Mouse (Mus musculus) liver, embryonic 16.5 days (tissue): ENCODE measurements around the gene Thop1. TPM values are rescaled to one million over a fixed set of nuclear protein-coding genes. Genes with fewer than 3 reads are reported as not detected.
"Not testable (repeated sequence)": the region's sequence is repeated elsewhere in the genome, so short reads cannot be mapped to it uniquely, and the experiment has no call there.

Experiments used
- ATAC-seq: fragments of 200-750 bp; cut with Nextera tagmentation; 2 replicates; pipeline ENCODE4 v1.8.0; 2017; ENCODE audit warnings: low read depth, mild to moderate bottlenecking, moderate number of reproducible peaks, moderate library complexity
- H3K27ac ChIP-seq: fragments of 300-500 bp; sonication (generic); 2 replicates; pipeline ENCODE4 v1.5.1; 2014; ENCODE audit warnings: mild to moderate bottlenecking, low read length
- H3K27me3 ChIP-seq: fragments of 300-500 bp; sonication (generic); 2 replicates; pipeline ENCODE4 v1.6.1; 2014; ENCODE audit warnings: low read depth, low read length, mixed read lengths; ENCODE audit not compliant: control insufficient read depth, insufficient read depth
- H3K36me3 ChIP-seq: fragments of 300-500 bp; sonication (generic); 2 replicates; pipeline ENCODE4 v1.6.1; 2014; ENCODE audit warnings: mild to moderate bottlenecking; ENCODE audit not compliant: control insufficient read depth, insufficient read depth
- H3K4me1 ChIP-seq: fragments of 300-500 bp; sonication (generic); 2 replicates; pipeline ENCODE4 v1.6.1; 2014; ENCODE audit warnings: low read depth, low read length, mixed read lengths; ENCODE audit not compliant: control insufficient read depth
- H3K4me2 ChIP-seq: fragments of 300-500 bp; sonication (generic); 2 replicates; pipeline ENCODE4 v1.6.1; 2014; ENCODE audit warnings: low read depth, low read length, mixed read lengths
- H3K4me3 ChIP-seq: fragments of 300-500 bp; sonication (generic); 2 replicates; pipeline ENCODE4 v1.5.1; 2014; ENCODE audit warnings: low read depth, mild to moderate bottlenecking, low read length
- H3K9ac ChIP-seq: fragments of 300-500 bp; sonication (generic); 2 replicates; pipeline ENCODE4 v1.6.1; 2014; ENCODE audit warnings: low read depth, low read length
- H3K9me3 ChIP-seq: fragments of 300-500 bp; sonication (generic); replicated peaks from 2 replicates; pipeline ENCODE4 v1.6.1; 2016; ENCODE audit warnings: low read length; ENCODE audit not compliant: control insufficient read depth
- WGBS: fragments of 180-500 bp; shearing (Covaris S2); extraction: QIAGEN DNeasy Blood & Tissue Kit; methylation state at CpG from one replicate; pipeline ENCODE4 v1.1.7; 2014; ENCODE audit not compliant: insufficient replicate concordance; 5-methylcytosine and 5-hydroxymethylcytosine counted together
- polyA plus RNA-seq: library from polyadenylated mRNA; unstranded; fragments of >200 nt; fragmentation: Nextera tagmentation; extraction: Ambion mirVana; gene quantifications from 2 replicates; pipeline ENCODE4 v1.2.1, GENCODE M21; 2015

The Thop1 gene
- polyA plus RNA-seq, 1 experiment from 2014 or later: 16.6 TPM

DNA sequence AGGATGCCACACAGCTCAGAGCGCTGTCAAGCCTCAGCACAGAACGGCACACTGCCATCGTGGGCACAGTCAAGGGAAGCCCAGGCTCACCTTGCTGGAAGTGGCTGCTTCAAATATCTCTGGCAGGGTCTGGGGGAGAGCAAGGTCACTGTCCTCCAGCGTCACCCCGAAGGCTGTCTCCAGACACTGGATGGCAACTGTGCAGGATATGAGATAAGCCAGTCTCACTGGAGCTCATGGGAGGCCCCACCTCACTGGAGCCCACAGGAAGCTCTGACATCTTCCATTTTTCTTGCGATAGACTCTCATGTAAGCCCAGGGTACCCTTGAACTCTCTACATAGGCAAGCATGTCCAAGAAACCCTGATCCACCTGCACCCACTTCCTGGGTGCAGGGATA lies 18.7 kb upstream of the Thop1 start:
- H3K4me3 ChIP-seq: no peak overlapping the region
- H3K36me3 ChIP-seq: peaks cover 32% of the 10 kb centered on the region
- no peak overlapping the region for H3K9ac ChIP-seq

DNA sequence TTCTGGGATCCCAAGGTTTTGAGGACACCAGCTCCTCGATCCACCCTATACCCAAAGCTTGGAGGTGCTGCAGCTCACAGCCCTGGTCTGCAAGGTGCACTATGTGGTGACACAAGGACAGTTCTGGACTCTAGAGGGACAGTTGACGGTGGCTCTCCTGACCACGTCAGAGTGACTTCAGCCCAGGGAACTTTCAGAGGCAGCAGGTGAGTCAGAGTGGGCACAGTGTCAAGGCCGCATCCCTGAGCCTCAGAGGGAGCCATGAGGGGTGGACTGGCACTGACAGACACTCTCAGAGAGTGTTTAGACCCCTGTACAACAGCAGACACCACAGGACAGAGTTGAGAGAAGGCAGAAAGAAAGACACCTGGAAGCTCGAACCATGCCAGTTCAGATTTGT lies 17.3 kb upstream of the Thop1 start:
- 76% methylated on average over 5 of the region's 5 CpGs for WGBS
- no peak for ATAC-seq
- Histone ChIP-seq H3K4me1 (peaks cover 2% of the 10 kb centered on the region; the same call in 1 of the 2 replicates), H3K9me3 (no peaks in the 10 kb centered on the region), H3K9ac (no peak overlapping the region), H3K27ac (no peak overlapping the region), H3K4me2 (no peak overlapping the region), H3K36me3 (peaks cover 22% of the 10 kb centered on the region), H3K4me3 (no peak overlapping the region), H3K27me3 (no peaks in the 10 kb centered on the region)

More for the DNA sequence above, 18.7 kb upstream of the Thop1 start:
- no peak overlapping the region for H3K4me2 ChIP-seq
- 49% methylated on average over 6 of the region's 6 CpGs for WGBS
- peaks cover 2% of the 10 kb centered on the region; the same call in 1 of the 2 replicates for H3K4me1 ChIP-seq
- no peak overlapping the region for H3K27ac ChIP-seq
- ATAC-seq: peak; percentile 41; the same call in 1 of the 2 replicates
- no peaks in the 10 kb centered on the region for H3K27me3 ChIP-seq
- no peaks in the 10 kb centered on the region for H3K9me3 ChIP-seq

DNA sequence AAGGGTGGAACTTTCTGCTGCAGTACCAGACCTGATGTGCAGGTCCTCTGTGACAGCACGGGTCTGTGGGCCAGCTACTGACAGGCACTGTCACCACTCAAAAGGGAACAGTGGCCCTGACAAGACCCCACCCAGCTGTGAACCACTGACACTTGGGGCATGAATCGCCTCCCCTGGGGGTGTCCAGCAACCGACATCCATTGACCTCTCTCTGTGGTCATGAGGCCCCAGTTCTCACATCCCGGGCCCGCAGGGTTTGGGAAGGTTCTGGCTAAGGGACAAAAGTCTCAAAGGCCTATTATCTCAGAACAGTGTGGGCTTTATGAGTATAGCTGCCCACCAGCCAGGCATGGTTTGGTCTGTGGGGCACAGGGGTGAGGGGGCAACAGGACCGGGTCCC lies 14.7 kb upstream of the Thop1 start:
- Histone ChIP-seq H3K36me3 (peaks cover 12% of the 10 kb centered on the region), H3K9ac (no peak overlapping the region), H3K4me3 (no peak overlapping the region), H3K27ac (no peak overlapping the region), H3K27me3 (no peaks in the 10 kb centered on the region), H3K9me3 (no peaks in the 10 kb centered on the region), H3K4me2 (no peak overlapping the region), H3K4me1 (peaks cover 14% of the 10 kb centered on the region)
- no peak for ATAC-seq
- WGBS: 74% methylated on average over 6 of the region's 6 CpGs

DNA sequence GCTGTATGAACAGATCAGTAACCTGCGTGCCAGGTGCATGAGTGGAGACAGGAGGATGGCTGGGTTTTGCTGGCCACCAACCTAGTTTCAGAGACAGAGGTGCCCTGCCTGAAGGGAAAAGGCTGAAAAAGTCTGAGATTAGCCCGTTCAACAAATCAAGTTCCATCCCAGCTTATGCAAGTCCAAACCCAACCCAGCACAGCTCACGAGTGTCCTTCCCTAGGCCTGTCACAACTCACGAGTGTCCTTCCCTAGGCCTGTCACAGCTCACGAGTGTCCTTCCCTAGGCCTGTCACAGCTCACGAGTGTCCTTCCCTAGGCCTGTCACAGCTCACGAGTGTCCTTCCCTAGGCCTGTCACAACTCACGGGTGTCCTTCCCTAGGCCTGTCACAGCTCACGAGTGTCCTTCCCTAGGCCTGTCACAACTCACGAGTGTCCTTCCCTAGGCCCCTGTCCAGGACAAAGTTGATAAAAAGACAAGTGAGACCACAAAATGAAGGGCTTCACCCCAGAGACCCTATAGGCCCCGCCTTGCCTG lies 14.0 kb upstream of the Thop1 start:
- not testable (repeated sequence) for H3K9me3 ChIP-seq, ATAC-seq, H3K4me2 ChIP-seq, H3K36me3 ChIP-seq, H3K27ac ChIP-seq, H3K27me3 ChIP-seq, H3K9ac ChIP-seq, H3K4me3 ChIP-seq
- 68% methylated on average over 11 of the region's 11 CpGs for WGBS
- H3K4me1 ChIP-seq: peaks cover 14% of the 10 kb centered on the region

DNA sequence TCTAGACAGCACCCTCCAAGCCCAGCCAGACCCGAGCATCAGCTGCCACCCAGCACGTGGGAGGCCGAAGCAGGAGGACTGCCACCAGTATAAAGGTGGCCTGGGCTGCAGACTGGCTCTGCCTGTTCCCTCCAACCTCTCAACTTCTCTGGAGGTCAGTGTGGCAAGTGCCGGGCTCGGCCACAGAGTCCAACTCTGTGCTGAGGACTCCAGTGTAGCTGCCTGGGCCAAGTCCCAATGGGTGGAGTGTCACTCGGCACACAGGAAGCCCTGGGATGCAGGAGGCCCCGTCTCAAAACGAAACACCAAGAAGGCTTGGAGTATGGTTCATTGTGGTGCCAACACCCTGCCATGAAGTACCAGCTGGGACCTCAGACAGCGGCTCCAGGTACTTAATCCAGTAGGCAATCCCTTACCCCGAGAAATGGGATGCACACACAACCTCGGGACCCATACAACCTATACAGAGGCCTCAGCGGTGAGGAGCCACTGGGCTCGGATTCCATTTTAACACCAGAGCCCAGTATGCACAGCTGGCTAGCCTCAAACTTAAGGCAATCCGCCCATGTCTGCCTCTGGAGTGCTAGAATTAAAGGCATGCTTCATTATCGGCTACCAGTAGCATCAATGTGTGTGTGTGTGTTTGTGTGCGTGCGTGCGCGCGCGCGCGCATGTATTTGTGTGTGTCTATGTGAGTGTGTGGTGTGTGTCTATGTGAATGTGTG lies 12.3 kb upstream of the Thop1 start:
- H3K9me3 ChIP-seq: no peaks in the 10 kb centered on the region
- no peak overlapping the region for H3K9ac ChIP-seq
- 86% methylated on average over 23 of the region's 23 CpGs for WGBS
- H3K27ac ChIP-seq: no peak overlapping the region
- no peak overlapping the region for H3K4me3 ChIP-seq
- no peak for ATAC-seq
- H3K36me3 ChIP-seq: no peaks in the 10 kb centered on the region
- H3K4me1 ChIP-seq: peaks cover 12% of the 10 kb centered on the region
- H3K4me2 ChIP-seq: no peak overlapping the region
- no peaks in the 10 kb centered on the region for H3K27me3 ChIP-seq

DNA sequence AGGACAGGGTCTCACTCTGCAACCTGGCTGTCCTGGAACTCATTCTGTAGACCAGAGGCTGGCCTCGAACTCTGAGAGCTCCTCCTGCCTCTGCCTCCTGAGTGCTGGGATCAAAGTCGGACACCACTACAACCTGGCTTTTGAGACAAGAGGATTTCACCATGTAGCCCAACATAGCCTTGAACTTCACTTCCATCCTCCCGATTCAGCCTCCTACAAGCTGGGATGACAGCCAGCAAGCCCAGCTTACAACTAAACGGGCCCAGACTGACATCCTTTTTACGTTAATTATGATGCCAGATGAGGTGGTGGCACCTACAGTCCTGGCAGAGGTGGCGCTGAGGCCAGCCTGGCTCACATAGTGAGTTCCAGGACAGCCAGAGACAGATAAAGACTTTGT lies 10.9 kb upstream of the Thop1 start:
- H3K4me2 ChIP-seq: peak overlapping the region; percentile 87
- H3K4me3 ChIP-seq: peak overlapping the region; percentile 72
- WGBS: 68% methylated on average over 6 of the region's 6 CpGs
- no peaks in the 10 kb centered on the region for H3K9me3 ChIP-seq
- no peaks in the 10 kb centered on the region for H3K36me3 ChIP-seq
- no peaks in the 10 kb centered on the region for H3K27me3 ChIP-seq
- H3K4me1 ChIP-seq: peaks cover 12% of the 10 kb centered on the region
- H3K9ac ChIP-seq: peak overlapping the region; percentile 82; the same call in 1 of the 2 replicates
- H3K27ac ChIP-seq: no peak overlapping the region
- ATAC-seq: no peak

DNA sequence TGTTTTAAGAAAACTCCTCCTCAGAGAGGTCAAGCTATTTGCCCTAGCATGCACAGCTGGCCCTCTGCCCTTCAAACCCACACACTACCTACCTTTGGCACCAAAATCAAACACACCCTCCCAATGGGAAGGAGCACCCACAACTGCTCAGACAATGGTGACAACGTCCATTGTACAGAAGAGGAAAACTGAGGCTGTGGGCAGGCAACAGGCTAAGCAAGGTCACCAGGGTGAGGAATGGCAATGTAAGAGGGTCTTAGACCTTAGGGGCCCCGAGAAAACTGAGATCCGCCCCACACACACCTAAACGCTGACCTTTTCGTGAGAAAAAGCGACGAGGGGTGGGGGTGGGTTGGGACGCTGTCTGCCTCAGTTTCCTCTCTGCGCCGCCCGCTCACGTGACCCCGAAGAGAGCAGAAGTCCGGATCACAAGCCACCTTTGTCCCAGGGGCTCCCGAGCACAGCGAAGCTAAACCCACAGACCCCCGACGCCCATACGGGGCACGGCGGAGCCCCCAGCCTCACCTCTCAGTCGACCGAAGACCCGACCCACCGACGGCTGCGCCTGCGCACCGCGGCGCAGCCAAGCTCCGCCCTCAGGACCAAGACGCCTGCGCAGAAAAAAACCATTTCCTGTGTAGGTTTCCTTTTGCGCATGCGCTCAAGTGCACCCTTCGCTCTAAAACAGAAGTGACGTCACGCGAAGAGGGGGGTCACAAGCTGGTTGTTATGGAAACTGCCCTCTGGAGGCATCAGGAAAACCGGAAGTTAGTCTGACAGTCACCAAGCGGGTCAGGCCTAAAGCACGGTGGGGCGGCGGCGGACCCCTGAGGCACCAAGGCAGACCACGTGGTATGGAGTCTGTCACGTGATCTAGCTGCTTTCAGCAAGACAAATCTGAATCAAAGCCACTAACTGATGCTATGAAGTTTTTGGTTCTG lies 10.0 kb upstream of the Thop1 start, which contains the start of gene Sgta:
Sgta (minus strand) TSS at position 579 of the 941 bp plus-strand sequence.
- Histone ChIP-seq H3K4me1 (peaks cover 12% of the 10 kb centered on the region), H3K27me3 (no peaks in the 10 kb centered on the region), H3K4me2 (peak within 1 kb of the TSS; percentile 87), H3K9ac (peak within 1 kb of the TSS; percentile 82), H3K4me3 (peak within 1 kb of the TSS; percentile 72), H3K27ac (peak within 1 kb of the TSS; percentile 39; the same call in 1 of the 2 replicates), H3K36me3 (no peaks in the 10 kb centered on the region), H3K9me3 (no peaks in the 10 kb centered on the region)
- peak; percentile 90 for ATAC-seq
- under 1% methylated on average over 48 of the region's 48 CpGs for WGBS

DNA sequence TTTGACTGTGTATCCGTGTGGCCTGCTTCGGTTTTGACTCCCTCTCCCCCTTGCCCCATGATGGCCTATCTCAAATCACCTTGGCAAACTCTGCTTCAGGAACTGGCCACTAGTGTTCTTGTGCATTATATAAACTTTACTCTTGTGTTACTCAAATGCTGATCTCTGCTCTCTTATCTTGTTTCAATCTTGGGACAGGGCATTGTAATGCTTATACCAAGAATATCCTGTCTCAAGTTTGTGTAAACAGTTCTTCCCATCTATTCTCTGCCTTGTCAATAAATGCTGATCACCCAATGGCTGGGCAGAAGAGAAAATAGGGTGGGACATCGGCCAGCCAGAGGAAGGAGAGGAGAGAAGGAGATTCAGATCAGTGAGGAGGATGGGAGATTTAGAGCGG lies 7.1 kb upstream of the Thop1 start:
- Histone ChIP-seq H3K4me3 (no peak overlapping the region), H3K27ac (no peak overlapping the region), H3K4me2 (no peak overlapping the region), H3K9me3 (no peaks in the 10 kb centered on the region), H3K27me3 (no peaks in the 10 kb centered on the region), H3K9ac (no peak overlapping the region), H3K4me1 (peaks cover 12% of the 10 kb centered on the region), H3K36me3 (no peaks in the 10 kb centered on the region)
- WGBS: 46% methylated on average over 4 of the region's 4 CpGs
- no peak for ATAC-seq
